Mouse (Mus musculus) embryo, embryonic 10.5 days (tissue): ENCODE measurements around the gene St7.
"Not testable (repeated sequence)": the region's sequence is repeated elsewhere in the genome, so short reads cannot be mapped to it uniquely, and the experiment has no call there.

Experiments used
- DNase-seq: peaks from one replicate; pipeline ENCODE4 v3.0.0-alpha.2; 2015; ENCODE audit warnings: low spot score

Gene St7

DNA sequence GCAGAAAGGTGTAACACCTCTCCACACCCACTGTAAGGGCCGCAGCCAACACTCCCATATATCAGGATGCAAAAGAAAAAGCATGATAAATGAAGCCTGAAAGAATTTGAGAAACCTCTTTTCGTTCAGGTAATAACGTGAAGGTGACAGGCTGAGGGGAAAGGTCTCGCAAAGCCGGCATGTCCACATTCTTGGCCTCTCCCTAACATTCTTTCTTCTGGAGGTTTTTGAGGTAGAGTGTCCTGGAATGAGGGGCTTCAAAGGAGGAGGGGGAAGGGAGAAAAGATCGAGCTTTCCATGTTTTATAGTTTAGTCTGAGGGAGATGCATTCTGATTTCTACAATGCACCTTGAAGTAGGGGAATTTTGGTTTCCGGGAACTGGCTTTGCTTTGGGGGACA is at the start of gene St7:
Gene St7 (plus strand): TSS at position 287 of the 400 bp plus-strand sequence.
- DNase-seq = peak; percentile 20

DNA sequence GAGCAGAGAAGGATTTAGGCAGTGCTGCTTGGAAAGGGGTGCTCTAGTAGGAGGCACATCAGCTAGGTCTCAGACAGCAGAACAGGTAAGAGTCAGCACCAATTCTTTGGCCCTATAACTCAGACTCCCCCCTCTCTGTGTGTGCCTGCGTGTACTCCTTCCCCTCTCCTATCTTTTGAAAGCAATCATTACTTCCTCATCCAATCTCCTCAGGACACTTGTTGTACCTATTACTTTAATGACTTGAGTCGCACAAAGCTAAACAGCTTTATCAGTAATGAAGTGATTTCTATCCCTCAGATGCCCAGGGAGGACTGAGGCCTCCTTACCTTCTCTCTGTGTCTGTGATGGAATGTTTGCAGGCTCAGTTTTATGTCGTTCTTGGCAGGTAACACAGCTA is 46.6 kb upstream of the St7 start:
- DNase-seq = no peak

DNA sequence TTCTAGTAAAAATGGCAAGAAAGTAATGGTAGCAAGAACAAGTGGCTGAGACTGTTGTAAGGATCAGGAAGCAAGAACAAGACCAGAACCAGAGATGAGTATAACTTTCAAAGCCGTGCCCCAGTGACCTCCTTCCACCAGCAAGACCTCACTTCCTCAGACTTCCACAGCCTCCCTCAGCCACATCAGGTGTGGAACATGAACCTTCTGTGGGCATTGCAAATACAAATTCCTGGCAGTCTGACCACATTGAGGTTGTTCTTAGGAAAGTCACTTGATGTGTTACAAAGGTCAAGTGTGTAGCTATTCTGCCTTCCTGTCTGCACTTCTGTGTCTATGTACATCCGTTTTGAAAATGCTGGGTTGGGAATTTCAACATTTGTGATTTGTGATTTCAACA is 40.6 kb upstream of the St7 start:
- DNase-seq = no peak

DNA sequence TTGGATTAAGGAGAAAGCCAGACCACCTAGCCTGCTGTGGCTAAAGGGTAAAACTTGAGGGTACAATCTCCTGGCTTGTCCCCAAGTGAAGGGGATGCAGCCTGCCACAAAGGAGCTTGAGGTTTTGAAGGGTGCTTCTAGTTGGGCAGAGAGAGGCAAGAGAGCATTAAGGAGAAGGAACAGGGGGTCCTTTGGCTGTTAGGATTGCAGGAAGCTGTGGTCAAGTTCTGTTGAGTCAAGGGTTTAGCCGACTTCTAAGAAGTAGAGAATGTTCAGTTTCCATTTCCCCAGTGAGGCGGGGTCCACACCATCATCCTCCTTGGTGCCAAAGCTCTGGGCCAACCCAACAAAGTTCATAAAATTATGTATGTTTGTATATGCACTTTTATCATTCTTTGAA is 37.7 kb upstream of the St7 start:
- no peak for DNase-seq

DNA sequence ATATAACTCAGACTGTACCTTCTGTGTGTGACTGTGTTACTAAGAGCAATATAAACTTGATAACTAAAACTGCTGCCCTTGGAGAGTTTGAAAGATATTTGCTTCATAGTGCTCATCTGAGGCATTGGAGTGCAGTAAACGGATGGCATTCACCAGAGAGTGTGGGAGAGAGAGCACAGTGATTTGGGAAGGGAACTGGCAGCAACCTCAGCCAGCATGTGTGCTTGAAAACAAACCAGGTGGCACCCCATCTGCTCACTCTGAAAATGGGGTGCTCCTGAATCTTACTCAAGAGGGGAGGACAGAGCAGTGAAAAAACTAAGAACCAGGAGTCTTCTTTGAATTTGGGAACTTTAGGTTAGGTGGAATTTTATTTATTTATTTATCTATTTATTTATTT is 35.4 kb upstream of the St7 start:
- no peak for DNase-seq

DNA sequence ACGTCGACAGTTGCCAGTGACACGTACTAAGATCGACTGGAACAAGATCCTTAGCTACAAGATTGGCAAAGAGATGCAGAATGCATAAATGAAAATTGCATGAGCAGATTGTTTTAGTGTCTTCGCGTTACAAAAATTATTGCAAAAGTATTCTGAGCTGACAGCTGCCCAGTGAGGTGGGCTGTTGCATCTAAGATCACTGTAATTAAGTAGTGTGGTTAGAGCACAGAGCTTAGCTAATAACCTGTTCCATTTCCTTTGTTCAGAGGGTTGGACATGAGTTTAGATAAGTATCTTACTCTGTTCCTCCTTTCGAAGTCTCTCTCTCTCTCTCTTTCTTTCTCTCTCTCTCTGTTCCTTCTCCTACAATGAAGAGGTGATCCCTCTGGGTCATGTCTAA is 27.4 kb upstream of the St7 start:
- no peak for DNase-seq

DNA sequence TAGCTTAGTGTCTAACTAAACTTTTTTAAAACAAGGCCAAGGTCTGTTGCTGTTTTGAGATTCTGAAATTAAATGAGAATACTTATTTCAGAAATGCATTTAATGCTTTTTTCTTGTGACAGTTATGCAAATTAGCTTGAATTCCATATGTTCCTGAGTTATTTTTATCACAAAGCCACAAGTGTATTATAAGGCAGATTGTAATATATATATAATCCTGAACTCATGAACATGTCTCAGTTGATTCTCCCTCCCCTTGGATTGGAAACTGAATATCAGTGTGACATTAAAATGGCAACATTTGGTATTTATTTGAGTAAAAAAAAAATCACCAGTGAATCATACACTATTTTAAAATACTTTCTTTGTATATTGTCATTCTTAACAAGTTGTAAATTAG is 26.7 kb upstream of the St7 start:
- DNase-seq = no peak

DNA sequence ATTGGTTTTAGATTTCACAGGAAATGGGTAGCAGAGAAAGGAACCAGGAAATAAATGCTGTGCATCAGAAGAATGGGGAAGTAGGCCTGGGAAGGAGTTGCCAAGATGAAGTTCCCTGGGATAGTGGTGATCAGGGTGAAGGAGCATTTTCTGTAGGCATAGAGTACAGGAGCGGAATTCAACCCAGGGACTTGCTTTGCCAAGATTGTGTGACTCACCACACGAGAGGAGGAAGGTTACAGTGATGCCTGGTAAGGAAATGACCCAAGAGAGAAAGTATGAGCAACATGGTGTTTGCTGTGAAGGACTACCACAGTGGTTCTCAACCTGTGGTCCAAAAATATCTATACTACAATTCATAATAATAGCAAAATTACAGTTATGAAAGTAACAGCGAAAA is 24.9 kb upstream of the St7 start:
- DNase-seq = no peak

DNA sequence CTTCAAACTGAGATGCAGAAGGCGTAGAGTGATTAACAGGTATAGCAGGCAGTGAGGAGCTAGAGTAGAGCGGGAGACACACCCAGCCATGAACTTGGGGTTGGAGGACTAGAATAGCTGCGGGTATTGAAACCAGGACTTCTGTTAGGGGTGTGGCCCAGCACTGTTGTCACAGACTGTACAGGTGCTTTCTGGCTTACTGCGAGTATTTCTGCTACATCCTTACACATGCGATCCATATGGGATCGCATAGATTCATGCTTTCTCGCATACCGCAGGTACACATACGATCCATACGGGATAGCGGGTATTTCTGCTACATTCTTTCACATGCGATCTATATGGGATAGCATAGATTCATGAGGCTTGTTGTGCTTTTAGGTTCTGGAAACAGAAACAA is 24.4 kb upstream of the St7 start:
- no peak for DNase-seq

DNA sequence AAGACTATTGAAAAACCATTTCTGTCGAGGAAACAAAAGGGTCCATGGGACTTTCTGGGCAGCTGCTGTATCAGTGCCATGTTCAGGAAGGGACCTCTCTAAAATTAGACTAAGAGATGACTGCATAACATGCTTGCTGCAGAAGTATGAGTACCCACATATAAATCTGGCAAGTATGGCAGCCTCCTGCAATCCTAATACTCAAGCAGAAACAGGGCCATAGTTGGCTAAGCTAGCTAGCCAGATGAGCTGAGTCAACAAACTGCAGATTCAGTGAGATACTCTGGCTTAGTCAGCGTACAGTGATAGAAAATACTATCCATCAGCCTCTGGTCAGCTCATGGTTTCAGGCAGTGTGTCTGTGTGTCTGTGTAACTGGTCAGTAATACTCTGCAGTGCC is 22.9 kb upstream of the St7 start:
- DNase-seq = no peak

DNA sequence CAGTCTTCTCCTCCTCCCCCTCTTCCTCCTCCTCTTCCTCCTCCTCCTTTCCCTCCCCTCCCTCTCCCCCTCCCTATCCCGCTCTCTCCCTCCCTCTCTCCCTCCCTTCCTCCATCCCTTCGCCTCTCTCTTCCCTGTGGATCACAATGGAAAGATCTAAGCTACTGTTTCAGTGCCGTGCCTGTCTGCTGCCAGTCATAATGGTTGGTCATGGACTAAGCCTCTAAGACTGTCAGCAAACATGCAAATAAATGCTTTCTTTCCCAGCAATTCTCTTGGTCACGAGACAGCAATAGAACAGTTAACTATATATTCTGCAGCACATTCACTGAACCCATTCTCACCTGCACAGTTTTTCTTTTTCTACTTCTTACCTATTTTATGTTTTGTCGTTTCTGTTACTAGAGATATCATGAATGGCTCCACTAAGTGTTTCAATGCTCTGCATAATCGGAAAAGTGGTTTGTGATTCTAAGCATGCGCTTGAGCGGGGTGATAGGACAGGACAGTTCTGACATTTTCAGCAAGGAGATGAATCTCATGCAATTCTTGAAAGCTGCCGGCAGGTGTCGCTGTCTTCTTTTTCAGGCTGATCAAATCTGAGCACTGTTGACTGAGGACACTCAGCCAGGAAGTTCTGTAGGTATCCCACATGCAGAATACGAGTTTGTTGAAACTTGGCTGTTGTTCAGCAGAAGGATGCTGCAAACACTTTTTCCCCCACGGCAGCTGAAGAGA is 17.5 kb upstream of the St7 start:
- DNase-seq = peak; percentile 87

DNA sequence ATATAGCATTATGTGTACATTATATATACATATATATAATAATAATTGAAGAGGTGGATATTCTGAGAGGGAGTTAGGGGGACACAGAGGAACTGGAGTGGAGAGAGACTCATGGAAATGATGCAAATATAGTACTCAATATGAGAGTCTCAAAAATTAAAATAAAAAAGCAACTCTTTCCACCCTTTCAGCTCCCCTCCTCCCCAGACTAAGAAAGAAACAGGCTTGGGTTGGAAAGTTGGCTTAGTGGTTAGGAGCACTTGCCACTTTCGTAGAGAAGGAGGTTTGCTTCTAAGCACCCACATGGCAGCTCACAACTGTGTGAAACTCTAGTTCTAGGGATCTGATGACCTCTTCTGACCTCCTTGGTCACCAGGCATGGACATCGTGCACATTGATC is 15.7 kb upstream of the St7 start:
- DNase-seq = no peak

DNA sequence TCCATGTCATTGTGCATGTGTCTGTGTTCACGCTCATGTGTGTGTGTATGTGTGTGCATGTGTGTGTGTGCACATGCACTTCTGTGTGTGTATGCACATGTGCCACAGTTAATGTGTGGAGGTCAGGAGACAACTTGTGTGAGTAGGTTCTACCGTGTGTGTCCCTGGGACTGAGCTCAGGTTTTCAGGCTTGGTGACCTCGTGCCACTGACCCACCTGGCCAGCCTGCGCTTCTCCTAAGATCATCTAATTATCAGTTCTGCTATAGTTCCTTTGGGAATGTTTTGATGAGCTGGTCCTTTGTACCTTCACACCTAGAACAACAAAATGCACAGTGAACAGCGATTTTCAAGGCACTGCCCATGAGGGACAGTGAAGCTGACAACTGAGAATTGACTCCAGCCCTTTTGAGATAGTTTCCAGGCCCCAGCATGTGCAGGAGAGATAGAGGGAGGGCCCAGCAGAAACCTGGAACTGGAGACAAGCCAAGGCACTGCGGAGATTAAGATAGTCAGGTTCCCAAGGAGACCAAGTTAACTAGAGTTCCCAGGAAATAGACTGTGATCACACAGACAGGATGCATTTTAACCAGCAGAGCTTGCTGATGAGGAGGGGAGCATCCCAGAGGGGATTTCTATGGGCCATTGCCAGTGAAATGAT is 12.3 kb upstream of the St7 start:
- DNase-seq = no peak

DNA sequence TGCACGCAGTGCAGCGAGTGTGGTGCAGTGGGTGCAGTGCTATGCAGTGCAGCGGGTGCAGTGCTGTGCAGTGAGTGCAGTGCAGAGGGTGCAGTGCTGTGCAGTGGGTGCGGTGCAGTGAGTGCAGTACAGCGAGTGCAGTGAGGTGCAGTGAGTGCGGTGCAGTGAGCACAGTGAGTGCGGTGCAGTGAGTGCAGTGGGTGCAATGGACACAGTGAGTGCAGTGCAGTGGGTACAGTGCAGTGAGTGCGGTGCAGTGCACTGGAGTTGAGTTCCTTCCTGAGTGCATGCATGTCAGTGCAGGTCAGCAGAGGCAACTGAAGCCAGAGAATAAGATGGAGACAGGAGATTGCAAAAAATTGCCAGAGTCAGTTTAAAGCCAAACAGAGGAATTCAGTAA is 10.9 kb upstream of the St7 start:
- DNase-seq = no peak

DNA sequence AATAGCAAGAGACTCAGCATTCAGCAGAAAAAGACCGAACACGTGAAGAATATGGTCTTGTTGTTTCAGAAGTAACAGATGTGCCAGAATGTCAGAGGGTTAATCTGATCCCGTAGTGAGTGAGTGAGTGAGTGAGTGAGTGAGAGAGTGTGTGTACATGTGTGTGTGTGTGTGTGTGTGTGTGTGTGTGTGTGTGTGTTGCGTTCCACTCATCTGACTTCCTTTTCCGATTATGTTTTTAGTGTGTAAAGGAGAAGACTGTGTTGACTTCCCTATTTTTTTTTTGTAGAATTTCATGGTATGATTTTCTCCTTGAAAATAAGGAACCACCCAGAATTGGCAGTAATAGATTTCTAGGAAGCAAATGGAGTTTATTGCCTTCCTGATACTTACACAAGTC is 4.1 kb upstream of the St7 start:
- DNase-seq = no peak

DNA sequence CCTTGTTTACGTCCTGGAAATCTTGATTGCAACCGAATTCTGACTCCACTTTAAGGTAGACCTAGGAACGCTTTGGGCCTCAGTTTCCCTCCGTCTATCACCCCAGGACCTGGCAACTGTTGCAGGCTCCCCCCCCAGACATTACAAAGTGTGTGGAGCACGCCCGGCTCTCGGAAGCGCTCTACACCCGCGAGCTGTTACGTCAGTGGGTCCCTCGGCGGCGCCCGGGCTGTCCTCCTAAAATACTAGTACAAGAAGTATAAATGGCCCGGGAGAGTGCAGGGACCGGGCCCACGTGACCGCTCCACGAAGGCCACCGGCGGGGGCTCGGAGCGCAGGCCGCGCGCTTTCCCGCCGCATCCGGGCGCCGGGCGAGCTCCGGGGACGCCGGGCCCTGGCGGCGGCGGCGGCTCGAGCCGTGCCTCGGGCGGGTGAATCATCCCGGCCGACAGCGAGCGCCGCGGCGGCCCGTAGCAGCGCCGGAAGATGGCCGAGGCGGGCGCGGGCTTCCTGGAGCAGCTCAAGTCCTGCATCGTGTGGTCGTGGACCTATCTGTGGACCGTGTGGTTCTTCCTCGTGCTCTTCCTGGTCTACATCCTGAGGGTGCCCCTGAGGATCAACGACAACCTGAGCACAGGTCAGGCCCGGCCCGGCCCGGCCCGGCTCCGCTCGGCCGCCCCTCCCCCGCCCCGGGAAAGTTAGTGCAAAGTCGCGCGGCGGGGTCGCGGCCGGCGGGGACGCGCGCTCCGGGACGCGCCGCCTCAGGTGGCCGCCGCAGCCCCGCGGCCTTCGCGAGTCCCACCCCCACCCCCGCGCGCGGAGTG is 1.2 kb downstream of the St7 start:
- peak; percentile 79 for DNase-seq

DNA sequence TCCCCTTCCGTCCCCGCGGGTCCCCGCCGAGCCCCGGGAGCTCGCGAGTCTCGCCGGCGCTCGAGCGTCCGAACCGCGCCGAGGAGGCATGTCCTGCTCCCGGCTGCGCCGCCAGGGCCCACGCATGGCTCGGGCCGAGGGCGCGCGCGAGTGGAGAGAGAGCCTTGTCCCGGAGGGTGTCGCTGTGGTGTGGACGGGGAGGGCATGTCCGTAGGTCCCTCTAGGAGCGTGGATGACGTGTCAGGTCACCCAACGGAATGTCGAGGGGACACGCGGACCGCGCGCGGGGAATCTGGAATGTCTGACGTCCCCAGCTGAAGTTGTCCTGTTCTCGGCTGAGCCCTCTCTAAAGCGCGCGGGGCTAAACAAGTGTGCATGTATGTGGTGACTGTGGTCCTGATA is 1.8 kb downstream of the St7 start:
- peak; percentile 70 for DNase-seq

DNA sequence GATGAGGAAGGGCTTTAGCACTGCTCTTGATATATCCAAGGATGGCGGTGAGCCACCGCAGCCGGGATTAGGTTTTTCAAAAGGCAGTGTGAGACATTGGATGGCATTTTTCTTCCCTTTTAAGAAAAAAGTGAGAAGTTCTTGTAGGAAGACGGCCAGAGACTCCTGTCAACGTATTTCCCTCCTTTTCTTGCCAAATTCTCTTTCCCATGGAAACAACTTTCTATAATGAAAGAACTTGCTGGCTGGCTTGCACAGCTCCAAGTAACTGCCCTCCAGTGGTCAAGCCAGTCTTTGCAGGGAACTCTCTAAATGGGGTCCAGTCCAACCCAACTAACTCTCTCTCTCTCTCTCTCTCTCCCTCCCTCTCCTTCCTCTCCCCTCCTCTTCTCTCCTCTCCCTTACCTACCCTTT is 3.6 kb downstream of the St7 start:
- DNase-seq = peak; percentile 78

DNA sequence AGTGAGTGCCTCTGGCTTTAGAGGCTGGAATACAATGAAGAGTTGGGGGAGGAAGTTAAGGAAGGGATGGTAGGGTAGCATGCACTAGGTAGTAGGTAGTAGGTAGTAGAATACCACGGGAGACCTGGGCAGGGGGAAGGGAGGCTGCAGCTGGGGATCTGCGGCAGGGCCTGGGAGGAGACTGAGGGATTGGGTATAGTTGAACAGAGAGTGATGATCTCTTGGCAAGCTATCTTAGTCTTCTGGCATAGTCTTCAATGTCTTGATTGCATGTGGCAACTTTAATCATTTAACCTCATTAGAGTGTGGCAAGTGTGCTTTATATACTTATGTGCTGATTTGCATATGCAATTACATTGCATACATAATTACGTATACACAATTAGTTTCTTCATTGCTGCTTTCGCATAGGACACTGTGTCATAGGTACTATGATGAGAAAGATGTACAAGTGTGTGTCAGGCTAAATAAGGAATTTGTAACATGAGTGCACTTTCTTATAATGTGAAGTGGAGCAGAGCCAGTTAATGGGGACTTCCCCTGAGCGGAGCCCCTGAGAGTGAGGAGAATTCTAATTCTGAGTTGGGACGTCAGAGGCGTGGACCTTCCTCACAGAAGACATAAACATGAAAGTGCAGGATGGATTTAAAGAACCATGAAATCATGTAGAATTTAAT is 8.3 kb downstream of the St7 start:
- no peak for DNase-seq

DNA sequence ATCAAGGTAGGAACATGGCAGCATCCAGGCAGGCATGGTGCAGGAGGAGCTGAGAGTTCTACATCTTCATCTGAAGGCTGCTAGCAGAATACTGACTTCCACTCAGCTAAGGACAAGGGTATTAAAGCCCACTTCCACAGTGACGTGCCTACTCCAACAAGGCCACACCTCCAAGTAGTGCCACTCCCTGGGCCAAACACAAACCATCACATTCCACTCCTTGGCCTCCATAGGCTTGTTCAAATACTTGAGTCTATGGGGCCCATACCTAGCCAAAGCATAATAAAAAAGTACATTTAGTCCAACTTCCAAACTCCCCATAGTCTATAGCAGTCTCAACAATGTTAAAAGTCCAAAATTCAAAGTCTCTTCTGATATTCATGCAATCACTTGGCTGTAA is 11.3 kb downstream of the St7 start:
- not testable (repeated sequence) for DNase-seq

DNA sequence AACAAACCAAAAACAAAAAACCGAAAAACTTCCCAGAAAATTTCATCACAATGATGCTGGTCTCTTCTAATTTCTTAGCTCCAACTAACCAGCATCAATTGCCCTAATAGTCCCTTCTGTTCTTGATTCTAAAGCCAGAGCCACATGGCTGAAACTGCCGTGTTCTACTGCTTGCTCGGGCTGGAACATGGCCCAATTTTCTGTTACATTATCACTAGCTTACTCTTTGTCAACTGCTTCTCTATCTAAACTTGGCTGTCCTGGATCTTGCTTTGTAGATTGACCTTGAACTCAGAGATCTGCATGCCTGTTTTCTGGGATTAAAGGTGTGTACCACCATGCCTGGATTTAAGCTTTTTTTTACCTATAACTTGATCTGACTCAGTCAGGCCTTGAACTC is 13.2 kb downstream of the St7 start:
- DNase-seq = no peak

DNA sequence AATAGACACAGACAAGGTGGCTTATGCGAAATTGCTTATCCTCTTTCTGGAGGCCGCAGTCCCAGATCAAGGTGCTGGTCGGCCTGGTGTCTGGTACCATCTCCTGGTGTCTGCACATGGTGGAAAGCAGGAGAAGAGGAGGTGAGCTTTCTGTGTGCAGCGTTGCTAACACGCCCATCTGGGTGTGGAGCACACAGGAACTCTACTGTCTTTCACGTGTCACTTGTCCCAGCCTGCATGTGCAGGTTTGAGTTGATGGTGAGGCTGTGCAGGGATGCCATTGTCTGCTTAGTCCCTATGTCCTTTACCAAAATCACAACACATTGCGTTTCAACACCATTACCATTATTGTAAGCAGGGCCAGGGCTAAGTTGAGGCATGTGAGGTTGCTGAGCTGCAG is 26.2 kb downstream of the St7 start:
- no peak for DNase-seq

DNA sequence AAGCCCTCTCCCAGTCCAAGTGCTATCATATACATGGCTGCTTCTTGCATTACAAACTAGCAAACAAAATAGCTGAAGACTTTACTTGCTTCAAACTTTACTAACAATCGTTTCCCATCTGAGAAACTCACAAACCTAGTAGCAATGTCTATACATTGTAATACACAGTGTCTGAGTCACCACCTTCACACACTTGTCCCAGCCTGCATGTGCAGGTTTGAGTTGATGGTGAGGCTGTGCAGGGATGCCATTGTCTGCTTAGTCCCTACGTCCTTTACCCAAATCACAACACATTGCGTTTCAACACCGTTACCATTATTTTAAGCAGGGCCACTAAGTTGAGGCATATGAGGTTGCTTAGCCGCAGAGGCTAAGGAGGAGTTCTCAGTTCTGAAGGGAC is 26.7 kb downstream of the St7 start:
- no peak for DNase-seq
